Mouse (Mus musculus): ENCODE measurements around the gene Rragd.

- TF ChIP-seq POLR2A (IDR thresholded peaks at IDR 0.05; ENCODE audit: control insufficient read depth, extremely low read depth, insufficient read depth, low read length, poor library complexity): no peak
- no peak for TF ChIP-seq CTCF (IDR thresholded peaks at IDR 0.05; ENCODE audit: borderline replicate concordance, control insufficient read depth, extremely low read depth, insufficient read depth, low read length, poor library complexity)
These were observed 6.5 kb downstream of the Rragd start for GRCm38 (mm10) chr4:32989346-32989745.

All from thymus, adult 2 months (tissue).